Mouse (Mus musculus): ENCODE measurements around the gene Msn. TPM values are rescaled to one million over a fixed set of nuclear protein-coding genes. Genes with fewer than 3 reads are reported as not detected.

The Msn gene
- total and polyA plus RNA-seq, 3 experiments: 15.5 to 132 (median 88.1) TPM

GRCm38 (mm10) chrX:96095509-96096499 is at the start of gene Msn (continued):
- TF ChIP-seq ZKSCAN1 (IDR thresholded peaks at IDR 0.05; ENCODE audit: low read depth, low read length): no peak
- TF ChIP-seq USF2 (IDR thresholded peaks at IDR 0.05; ENCODE audit: borderline replicate concordance in 1 of 2, insufficient read depth in 1 of 2, low read depth in 1 of 2, low read length in 2 of 2): no peak
- no peak for TF ChIP-seq EP300 (IDR thresholded peaks at IDR 0.05; ENCODE audit: low read depth in 1 of 2, low read length in 2 of 2)
- no peak for TF ChIP-seq MYB (IDR thresholded peaks at IDR 0.05; ENCODE audit: low read depth, low read length)

GRCm38 (mm10) chrX:96052798-96053197 is 43.0 kb upstream of the Msn start:
- Histone ChIP-seq H3K36me3 (ENCODE audit: control insufficient read depth in 1 of 2, insufficient read depth in 2 of 2, low read length in 2 of 2) (no peaks in the 10 kb centered on the region), H3K27me3 (ENCODE audit: control insufficient read depth in 1 of 2, insufficient read depth in 2 of 2, low read length in 2 of 2) (no peaks in the 10 kb centered on the region), H3K4me1 (ENCODE audit: control insufficient read depth in 1 of 2, insufficient read depth in 2 of 2, low read length in 2 of 2) (no peaks in the 10 kb centered on the region), H3K9ac (ENCODE audit: control insufficient read depth, low read depth, low read length, poor library complexity, severe bottlenecking) (no peak overlapping the region), H3K27ac (ENCODE audit: control insufficient read depth, low read depth, low read length) (no peak overlapping the region), H3K79me2 (ENCODE audit: control insufficient read depth, insufficient read depth, low read length, poor library complexity) (no peaks in the 10 kb centered on the region), H3K4me3 (ENCODE audit: control insufficient read depth in 1 of 2, insufficient read depth in 1 of 2, low read depth in 2 of 2, low read length in 2 of 2) (no peak overlapping the region), H3K9me3 (replicated peaks; ENCODE audit: insufficient read depth, low read length) (no peaks in the 10 kb centered on the region)
- DNase-seq (ENCODE audit: low read depth, low spot score): no peak
- no peak for TF ChIP-seq MXI1 (IDR thresholded peaks at IDR 0.05; ENCODE audit: low read depth, low read length)
- no peak for TF ChIP-seq CHD1 (IDR thresholded peaks at IDR 0.05; ENCODE audit: low read depth, low read length)
- TF ChIP-seq GATA1 (IDR thresholded peaks at IDR 0.05; ENCODE audit: low read depth, low read length): no peak
- no peak for TF ChIP-seq BHLHE40 (IDR thresholded peaks at IDR 0.05; ENCODE audit: borderline replicate concordance, low read depth, low read length)
- no peak for TF ChIP-seq POLR2AphosphoS5 (IDR thresholded peaks at IDR 0.05; ENCODE audit: borderline replicate concordance, low read depth, low read length)
- no peak for TF ChIP-seq USF2 (IDR thresholded peaks at IDR 0.05; ENCODE audit: borderline replicate concordance in 1 of 2, insufficient read depth in 1 of 2, low read depth in 1 of 2, low read length in 2 of 2)
- TF ChIP-seq CTCF (IDR thresholded peaks at IDR 0.05 in 2 of 3, conservative IDR thresholded peaks at IDR 0.05 in 1 of 3; ENCODE audit: control insufficient read depth in 1 of 3, insufficient read depth in 1 of 3, low read depth in 2 of 3, low read length in 3 of 3, poor library complexity in 1 of 3, severe bottlenecking in 1 of 3): no peak
- no peak for TF ChIP-seq TAL1 (IDR thresholded peaks at IDR 0.05; ENCODE audit: low read length)
- TF ChIP-seq NELFE (IDR thresholded peaks at IDR 0.05; ENCODE audit: low read depth, low read length): no peak
- TF ChIP-seq E2F4 (IDR thresholded peaks at IDR 0.05; ENCODE audit: borderline replicate concordance, low read depth, low read length): no peak

- H3K4me3 ChIP-seq (ENCODE audit: control insufficient read depth in 1 of 2, insufficient read depth in 1 of 2, low read depth in 2 of 2, low read length in 2 of 2): no peak overlapping the region
- no peak overlapping the region for H3K27ac ChIP-seq (ENCODE audit: control insufficient read depth, low read depth, low read length)
- no peak overlapping the region for H3K9ac ChIP-seq (ENCODE audit: control insufficient read depth, low read depth, low read length, poor library complexity, severe bottlenecking)
- TF ChIP-seq USF1 (IDR thresholded peaks at IDR 0.05; ENCODE audit: low read depth, low read length): no peak
- TF ChIP-seq SMC3 (IDR thresholded peaks at IDR 0.05; ENCODE audit: low read depth, low read length): no peak
- no peak for TF ChIP-seq TBP (IDR thresholded peaks at IDR 0.05; ENCODE audit: low read depth, low read length)
- no peak for TF ChIP-seq E2F4 (IDR thresholded peaks at IDR 0.05; ENCODE audit: borderline replicate concordance, low read depth, low read length)
- no peak for TF ChIP-seq KAT2A (conservative IDR thresholded peaks at IDR 0.05; ENCODE audit: low read depth, low read length)
- TF ChIP-seq MAZ (IDR thresholded peaks at IDR 0.05; ENCODE audit: low read depth, low read length): no peak
- no peak for TF ChIP-seq POLR2A (IDR thresholded peaks at IDR 0.05; ENCODE audit: control insufficient read depth in 1 of 2, insufficient read depth in 1 of 2, low read depth in 1 of 2, low read length in 2 of 2, poor library complexity in 1 of 2)
- no peak for TF ChIP-seq MYC (IDR thresholded peaks at IDR 0.05; ENCODE audit: low read depth, low read length)
- TF ChIP-seq CHD2 (IDR thresholded peaks at IDR 0.05; ENCODE audit: low read length): no peak
- TF ChIP-seq GABPA (IDR thresholded peaks at IDR 0.05; ENCODE audit: low read depth, low read length): no peak
- no peak for TF ChIP-seq MAX (IDR thresholded peaks at IDR 0.05; ENCODE audit: low read length)
- no peak for TF ChIP-seq CHD1 (IDR thresholded peaks at IDR 0.05; ENCODE audit: low read depth, low read length)
- TF ChIP-seq JUND (IDR thresholded peaks at IDR 0.05; ENCODE audit: low read depth, low read length): no peak
- no peak for TF ChIP-seq ELF1 (IDR thresholded peaks at IDR 0.05; ENCODE audit: low read depth, low read length)
- no peak for TF ChIP-seq POLR2AphosphoS2 (IDR thresholded peaks at IDR 0.05; ENCODE audit: low read length)
- no peak for TF ChIP-seq MEF2A (IDR thresholded peaks at IDR 0.05; ENCODE audit: extremely low read depth, insufficient replicate concordance, low read depth, low read length, poor library complexity, severe bottlenecking)
- TF ChIP-seq UBTF (IDR thresholded peaks at IDR 0.05; ENCODE audit: borderline replicate concordance, insufficient read depth, low read depth, low read length): no peak
These were observed 18.1 kb upstream of the Msn start for GRCm38 (mm10) chrX:96077747-96078146.

More at GRCm38 (mm10) chrX:96077747-96078146, 18.1 kb upstream of the Msn start:
- no peak for DNase-seq (ENCODE audit: low read depth, low spot score)
- H3K4me1 ChIP-seq (ENCODE audit: control insufficient read depth in 1 of 2, insufficient read depth in 2 of 2, low read length in 2 of 2): no peaks in the 10 kb centered on the region
- no peaks in the 10 kb centered on the region for H3K36me3 ChIP-seq (ENCODE audit: control insufficient read depth in 1 of 2, insufficient read depth in 2 of 2, low read length in 2 of 2)
- no peaks in the 10 kb centered on the region for H3K79me2 ChIP-seq (ENCODE audit: control insufficient read depth, insufficient read depth, low read length, poor library complexity)
- no peaks in the 10 kb centered on the region for H3K27me3 ChIP-seq (ENCODE audit: control insufficient read depth in 1 of 2, insufficient read depth in 2 of 2, low read length in 2 of 2)
- H3K9me3 ChIP-seq (replicated peaks; ENCODE audit: insufficient read depth, low read length): no peaks in the 10 kb centered on the region

All from MEL (cell line).